Mouse (Mus musculus) bone marrow macrophage, adult 2 months (primary cell): ENCODE measurements around the gene Me1. TPM values are rescaled to one million over a fixed set of nuclear protein-coding genes. Genes with fewer than 3 reads are reported as not detected.
A peak's percentile ranks its signal among the peaks of the same experiment; 100 is the strongest.

ENCODE experiments used
- H3K27ac ChIP-seq: 2 replicates; pipeline ENCODE4 v1.5.1; 2012; ENCODE audit warnings: low read depth, low read length; ENCODE audit not compliant: insufficient read depth
- H3K4me1 ChIP-seq: 2 replicates; pipeline ENCODE4 v1.6.1; 2012; ENCODE audit warnings: low read length; ENCODE audit not compliant: control insufficient read depth, insufficient read depth
- H3K4me3 ChIP-seq: 2 replicates; pipeline ENCODE4 v1.5.1; 2012; ENCODE audit warnings: mild to moderate bottlenecking, low read length, moderate library complexity; ENCODE audit not compliant: insufficient read depth
- CTCF ChIP-seq: IDR thresholded peaks from 2 replicates; pipeline ENCODE4 v1.5.1; 2012; ENCODE audit warnings: low read depth, mild to moderate bottlenecking, low read length, moderate library complexity
- POLR2A ChIP-seq: IDR thresholded peaks from 2 replicates; pipeline ENCODE4 v1.6.1; 2012; ENCODE audit warnings: mild to moderate bottlenecking, low read depth, low read length, borderline replicate concordance
- polyA plus RNA-seq: library from polyadenylated mRNA; stranded (reverse); fragments of >200 nt; gene quantifications from 2 replicates; pipeline ENCODE4 v1.2.4, GENCODE M21; 2012; ENCODE audit not compliant: missing spikeins, insufficient read depth, insufficient read length

Gene Me1
- polyA plus RNA-seq, 1 experiment, result 8.3 TPM

- TF ChIP-seq CTCF (no peak), POLR2A (no peak)
- Histone ChIP-seq H3K4me3 (no peak overlapping the region), H3K27ac (no peak overlapping the region)
These were observed 52.3 kb downstream of the Me1 start for GRCm38 (mm10) chr9:86643497-86643896.

GRCm38 (mm10) chr9:86638771-86639170 is 57.0 kb downstream of the Me1 start:
- TF ChIP-seq POLR2A, result no peak
- TF ChIP-seq CTCF, result no peak
- Histone ChIP-seq H3K4me3 (no peak overlapping the region), H3K4me1 (peaks cover 3% of the 10 kb centered on the region; the same call in 1 of the 2 replicates), H3K27ac (no peak overlapping the region)

More at GRCm38 (mm10) chr9:86643497-86643896, 52.3 kb downstream of the Me1 start:
- peaks cover 6% of the 10 kb centered on the region for H3K4me1 ChIP-seq

- TF ChIP-seq POLR2A (no peak), CTCF (no peak)
These were observed 64.6 kb downstream of the Me1 start for GRCm38 (mm10) chr9:86631153-86631552.

GRCm38 (mm10) chr9:86630352-86630931 is 65.3 kb downstream of the Me1 start:
- Histone ChIP-seq H3K4me1 (peaks cover 3% of the 10 kb centered on the region), H3K27ac (no peak overlapping the region), H3K4me3 (no peak overlapping the region)
- TF ChIP-seq POLR2A, result no peak
- TF ChIP-seq CTCF, result no peak

More at GRCm38 (mm10) chr9:86631153-86631552, 64.6 kb downstream of the Me1 start:
- Histone ChIP-seq H3K27ac (no peak overlapping the region), H3K4me1 (peaks cover 3% of the 10 kb centered on the region), H3K4me3 (peak overlapping the region; percentile 55)

- no peak overlapping the region for H3K27ac ChIP-seq
- no peak for TF ChIP-seq CTCF
- no peak for TF ChIP-seq POLR2A
- H3K4me3 ChIP-seq, result no peak overlapping the region
- H3K4me1 ChIP-seq, result peaks cover 6% of the 10 kb centered on the region
These were observed 66.4 kb downstream of the Me1 start for GRCm38 (mm10) chr9:86629379-86629778.

GRCm38 (mm10) chr9:86627745-86628496 is 67.8 kb downstream of the Me1 start:
- H3K27ac ChIP-seq, result no peak overlapping the region
- peaks cover 6% of the 10 kb centered on the region for H3K4me1 ChIP-seq
- H3K4me3 ChIP-seq, result no peak overlapping the region
- no peak for TF ChIP-seq CTCF
- no peak for TF ChIP-seq POLR2A

- TF ChIP-seq CTCF, result no peak
- TF ChIP-seq POLR2A, result no peak
- H3K27ac ChIP-seq, result no peak overlapping the region
- no peak overlapping the region for H3K4me3 ChIP-seq
- peaks cover 6% of the 10 kb centered on the region for H3K4me1 ChIP-seq
These were observed 68.8 kb downstream of the Me1 start for GRCm38 (mm10) chr9:86626906-86627305.

GRCm38 (mm10) chr9:86624781-86625180 is 71.0 kb downstream of the Me1 start:
- Histone ChIP-seq H3K4me3 (no peak overlapping the region), H3K4me1 (peaks cover 3% of the 10 kb centered on the region; the same call in 1 of the 2 replicates), H3K27ac (no peak overlapping the region)
- TF ChIP-seq CTCF (no peak), POLR2A (no peak)

GRCm38 (mm10) chr9:86624039-86624438 is 71.7 kb downstream of the Me1 start:
- no peak for TF ChIP-seq CTCF
- TF ChIP-seq POLR2A, result no peak
- Histone ChIP-seq H3K4me3 (no peak overlapping the region), H3K4me1 (peaks cover 3% of the 10 kb centered on the region; the same call in 1 of the 2 replicates), H3K27ac (no peak overlapping the region)

- peaks cover 3% of the 10 kb centered on the region; the same call in 1 of the 2 replicates for H3K4me1 ChIP-seq
- H3K4me3 ChIP-seq, result no peak overlapping the region
- TF ChIP-seq CTCF (no peak), POLR2A (no peak)
- H3K27ac ChIP-seq, result no peak overlapping the region
These were observed 73.7 kb downstream of the Me1 start for GRCm38 (mm10) chr9:86622062-86622461.
